Mouse (Mus musculus): ENCODE measurements around the gene 1700092M07Rik. TPM values are rescaled to one million over a fixed set of nuclear protein-coding genes. Genes with fewer than 3 reads are reported as not detected.

The 1700092M07Rik gene
- 2.2 and 2.7 TPM in 2 replicates for polyA plus RNA-seq (2015; fragmentation: Nextera tagmentation; extraction: Ambion mirVana)

DNA sequence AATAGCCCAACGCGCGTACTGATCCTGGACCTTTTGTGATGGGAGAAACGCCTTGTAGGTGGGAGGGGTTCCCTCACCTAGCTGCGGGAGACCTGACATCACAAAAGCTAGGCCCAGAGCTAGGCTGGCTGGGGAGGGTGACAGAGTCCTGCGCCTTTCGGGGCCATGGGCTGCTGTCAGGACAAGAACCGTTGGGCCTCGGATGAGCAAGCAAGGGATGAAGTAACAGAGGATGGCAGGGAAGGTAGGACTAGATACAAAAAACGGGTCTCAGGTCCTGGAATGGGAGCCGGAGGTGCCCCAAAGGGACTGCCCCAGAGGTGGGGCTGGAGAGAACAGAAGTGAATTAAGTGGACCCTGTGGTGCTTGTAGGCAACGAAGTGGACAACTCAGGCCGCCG lies at the start of gene 1700092M07Rik:
1700092M07Rik (plus strand) TSS at position 116 of the 400 bp plus-strand sequence.
- no peaks in the 10 kb centered on the region for H3K9me3 ChIP-seq
- no peak for ATAC-seq (ENCODE audit: insufficient number of reproducible peaks, insufficient read depth, low FRiP score, low TSS enrichment, low read depth)
- H3K4me3 ChIP-seq = peak within 1 kb of the TSS; percentile 96
- peaks cover 25% of the 10 kb centered on the region for H3K4me1 ChIP-seq
- 66% methylated on average over 14 of the region's 14 CpGs for WGBS
- H3K36me3 ChIP-seq = peaks cover 65% of the 10 kb centered on the region
- peak within 1 kb of the TSS; percentile 94 for H3K4me2 ChIP-seq
- peak within 1 kb of the TSS; percentile 98 for H3K27ac ChIP-seq
- peak within 1 kb of the TSS; percentile 97 for H3K9ac ChIP-seq
- H3K27me3 ChIP-seq = no peaks in the 10 kb centered on the region

DNA sequence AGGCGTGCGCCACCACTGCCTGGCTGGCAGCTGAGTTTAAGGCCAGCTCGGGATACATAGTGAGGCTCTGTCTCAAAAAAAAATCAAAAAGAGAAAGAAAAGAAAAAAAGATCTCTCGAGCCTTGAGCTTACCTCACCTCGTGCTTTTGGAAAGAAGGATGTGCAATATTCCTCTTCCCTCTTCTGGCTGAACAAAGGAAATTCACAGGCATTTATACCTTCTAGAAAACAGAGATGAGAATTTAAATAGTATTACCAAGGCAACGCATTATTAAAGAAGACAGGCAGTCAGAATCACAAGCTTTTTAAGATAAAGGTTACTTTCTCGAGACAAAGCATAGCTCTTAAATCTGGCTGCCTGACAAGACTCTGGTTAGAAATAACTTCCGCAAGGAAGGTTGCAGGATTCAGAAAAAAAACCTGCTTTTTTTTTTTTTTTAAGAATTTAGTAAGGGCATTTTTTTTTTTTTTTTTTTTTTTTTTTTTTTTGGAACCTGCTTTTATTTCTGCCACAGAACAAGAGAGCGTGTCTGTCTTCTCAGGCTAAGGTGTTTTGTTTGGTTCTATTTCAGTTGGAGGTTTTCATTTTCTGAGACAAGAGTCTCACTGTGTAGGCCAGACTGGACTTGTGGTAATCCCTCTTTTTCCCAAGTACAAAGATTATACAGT lies 48.5 kb upstream of the 1700092M07Rik start:
- 56% methylated on average over 9 of the region's 9 CpGs for WGBS
- Histone ChIP-seq H3K4me3 (no peak overlapping the region), H3K27me3 (no peaks in the 10 kb centered on the region), H3K9ac (no peak overlapping the region), H3K4me2 (no peak overlapping the region), H3K4me1 (no peaks in the 10 kb centered on the region), H3K9me3 (no peaks in the 10 kb centered on the region), H3K36me3 (no peaks in the 10 kb centered on the region), H3K27ac (peak overlapping the region; percentile 22; the same call in 1 of the 2 replicates)
- no peak for ATAC-seq (ENCODE audit: insufficient number of reproducible peaks, insufficient read depth, low FRiP score, low TSS enrichment, low read depth)

DNA sequence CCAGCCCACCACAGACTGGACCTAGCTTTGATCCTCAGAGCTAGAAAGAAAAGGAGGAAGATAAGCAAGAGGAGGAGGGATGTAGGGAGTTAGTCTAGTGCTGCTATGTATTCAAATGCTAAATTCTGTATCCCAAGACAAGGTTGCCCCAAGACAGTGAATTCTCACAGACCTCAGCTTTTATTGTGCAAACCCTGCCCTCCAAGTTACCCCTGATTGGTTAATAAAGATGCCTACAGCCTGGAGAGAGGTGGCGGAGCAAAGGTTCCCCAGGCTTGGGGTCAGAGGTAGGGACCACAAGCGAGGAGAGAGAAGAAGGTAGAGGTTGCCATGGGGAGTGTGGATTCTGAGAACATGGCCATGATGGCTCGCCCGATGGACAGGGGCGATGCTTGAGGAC lies 47.8 kb upstream of the 1700092M07Rik start:
- Histone ChIP-seq H3K9ac (no peak overlapping the region), H3K36me3 (no peaks in the 10 kb centered on the region), H3K4me1 (no peaks in the 10 kb centered on the region), H3K9me3 (no peaks in the 10 kb centered on the region), H3K27me3 (no peaks in the 10 kb centered on the region), H3K27ac (no peak overlapping the region), H3K4me3 (no peak overlapping the region), H3K4me2 (no peak overlapping the region)
- 65% methylated on average over 5 of the region's 5 CpGs for WGBS
- ATAC-seq (ENCODE audit: insufficient number of reproducible peaks, insufficient read depth, low FRiP score, low TSS enrichment, low read depth) = no peak

DNA sequence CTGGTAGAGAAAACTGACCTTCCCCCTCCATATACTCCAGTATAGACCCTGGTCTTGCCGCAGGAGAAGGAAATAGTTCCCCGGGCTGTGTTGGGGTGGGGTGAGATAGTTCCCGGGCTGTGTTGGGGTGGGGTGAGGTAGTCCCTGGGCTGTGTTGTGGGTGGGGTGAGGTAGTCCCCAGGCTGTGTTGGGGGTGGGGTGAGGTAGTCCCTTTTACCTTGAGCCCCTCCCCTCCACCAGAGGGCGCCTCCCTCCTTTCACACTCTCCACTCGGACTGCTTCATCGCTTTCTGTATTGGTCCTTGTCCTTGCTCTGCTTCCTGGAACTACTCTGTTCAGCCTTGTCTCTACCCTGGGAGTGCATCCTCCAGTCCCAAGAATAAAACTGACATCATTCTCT lies 45.2 kb upstream of the 1700092M07Rik start:
- no peak; the same call in 1 of the 2 replicates for ATAC-seq (ENCODE audit: insufficient number of reproducible peaks, insufficient read depth, low FRiP score, low TSS enrichment, low read depth)
- H3K36me3 ChIP-seq = no peaks in the 10 kb centered on the region
- H3K27me3 ChIP-seq = no peaks in the 10 kb centered on the region
- H3K27ac ChIP-seq = no peak overlapping the region
- WGBS = 58% methylated on average over 6 of the region's 6 CpGs
- H3K9ac ChIP-seq = no peak overlapping the region
- no peak overlapping the region for H3K4me2 ChIP-seq
- H3K4me3 ChIP-seq = no peak overlapping the region
- no peaks in the 10 kb centered on the region for H3K9me3 ChIP-seq
- no peaks in the 10 kb centered on the region for H3K4me1 ChIP-seq

DNA sequence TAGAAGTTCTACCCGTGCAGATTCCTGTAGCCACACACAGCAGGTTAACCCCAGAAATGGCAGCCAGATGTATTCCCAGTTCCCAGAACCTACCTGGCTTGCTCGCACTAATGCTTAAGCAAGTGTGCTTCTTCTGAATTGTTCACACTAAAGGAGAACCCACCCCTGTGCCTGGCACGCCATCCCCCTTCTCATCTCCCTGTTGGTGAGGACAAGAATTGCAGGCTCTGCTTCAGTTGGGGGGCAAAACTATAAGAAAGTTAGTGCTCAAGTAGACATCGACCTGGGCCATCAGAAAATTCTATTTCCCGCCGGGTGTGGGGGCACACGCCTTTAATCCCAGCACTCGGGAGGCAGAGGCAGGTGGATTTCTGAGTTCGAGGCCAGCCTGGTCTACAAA lies 40.9 kb upstream of the 1700092M07Rik start:
- no peak overlapping the region for H3K9ac ChIP-seq
- no peak overlapping the region for H3K4me3 ChIP-seq
- no peak overlapping the region for H3K4me2 ChIP-seq
- H3K36me3 ChIP-seq = no peaks in the 10 kb centered on the region
- no peak overlapping the region for H3K27ac ChIP-seq
- no peaks in the 10 kb centered on the region for H3K4me1 ChIP-seq
- WGBS = 81% methylated on average over 9 of the region's 9 CpGs
- H3K27me3 ChIP-seq = no peaks in the 10 kb centered on the region
- ATAC-seq (ENCODE audit: insufficient number of reproducible peaks, insufficient read depth, low FRiP score, low TSS enrichment, low read depth) = no peak
- H3K9me3 ChIP-seq = no peaks in the 10 kb centered on the region

DNA sequence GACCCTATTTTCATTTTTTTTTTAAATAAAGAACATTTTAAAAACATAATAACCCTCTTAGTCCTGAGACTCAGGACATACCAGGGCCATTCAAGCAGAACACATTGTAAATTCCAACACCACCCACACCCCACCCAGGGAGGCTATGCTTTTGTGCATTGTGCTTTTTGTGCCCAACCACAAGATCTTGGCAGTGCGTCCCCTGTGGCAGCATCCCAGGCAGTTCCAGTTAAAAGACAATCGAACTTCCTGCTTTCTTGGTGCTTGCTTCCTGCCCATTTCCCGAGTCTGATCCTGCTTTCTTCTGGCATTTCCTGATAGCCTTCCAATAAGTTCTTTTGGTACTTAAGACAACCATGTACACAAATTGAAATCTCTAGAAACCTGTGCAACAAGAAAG lies 38.1 kb upstream of the 1700092M07Rik start:
- H3K27ac ChIP-seq = peak overlapping the region; percentile 62; the same call in 1 of the 2 replicates
- H3K4me2 ChIP-seq = no peak overlapping the region
- H3K4me1 ChIP-seq = no peaks in the 10 kb centered on the region
- H3K9ac ChIP-seq = no peak overlapping the region
- 44% methylated on average over 3 of the region's 3 CpGs for WGBS
- H3K27me3 ChIP-seq = no peaks in the 10 kb centered on the region
- no peak for ATAC-seq (ENCODE audit: insufficient number of reproducible peaks, insufficient read depth, low FRiP score, low TSS enrichment, low read depth)
- H3K4me3 ChIP-seq = no peak overlapping the region
- peaks cover 12% of the 10 kb centered on the region for H3K36me3 ChIP-seq
- H3K9me3 ChIP-seq = no peaks in the 10 kb centered on the region

DNA sequence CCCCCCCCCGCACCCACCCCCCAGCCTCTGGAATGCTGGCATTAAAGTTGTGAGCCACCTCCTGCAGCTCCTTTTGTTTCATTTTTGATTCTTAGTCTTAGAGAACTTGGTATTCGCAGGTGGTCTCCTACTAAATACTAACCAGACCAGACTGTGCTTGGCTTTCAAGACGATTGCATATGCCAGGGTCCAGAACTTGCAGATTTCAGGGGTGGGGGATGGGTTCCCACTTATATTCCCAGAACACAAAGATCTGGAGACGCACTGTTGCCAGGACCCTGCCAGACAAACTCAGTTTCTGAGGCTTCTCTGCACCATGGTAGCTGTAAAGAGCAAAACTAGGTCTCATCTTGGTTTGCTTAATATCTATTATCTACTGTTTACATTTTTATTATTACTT lies 36.9 kb upstream of the 1700092M07Rik start:
- no peak for ATAC-seq (ENCODE audit: insufficient number of reproducible peaks, insufficient read depth, low FRiP score, low TSS enrichment, low read depth)
- WGBS = 58% methylated on average over 3 of the region's 4 CpGs
- no peak overlapping the region for H3K9ac ChIP-seq
- H3K27ac ChIP-seq = no peak overlapping the region
- H3K9me3 ChIP-seq = no peaks in the 10 kb centered on the region
- peaks cover 23% of the 10 kb centered on the region for H3K36me3 ChIP-seq
- no peaks in the 10 kb centered on the region for H3K4me1 ChIP-seq
- no peaks in the 10 kb centered on the region for H3K27me3 ChIP-seq
- no peak overlapping the region for H3K4me3 ChIP-seq
- H3K4me2 ChIP-seq = no peak overlapping the region

DNA sequence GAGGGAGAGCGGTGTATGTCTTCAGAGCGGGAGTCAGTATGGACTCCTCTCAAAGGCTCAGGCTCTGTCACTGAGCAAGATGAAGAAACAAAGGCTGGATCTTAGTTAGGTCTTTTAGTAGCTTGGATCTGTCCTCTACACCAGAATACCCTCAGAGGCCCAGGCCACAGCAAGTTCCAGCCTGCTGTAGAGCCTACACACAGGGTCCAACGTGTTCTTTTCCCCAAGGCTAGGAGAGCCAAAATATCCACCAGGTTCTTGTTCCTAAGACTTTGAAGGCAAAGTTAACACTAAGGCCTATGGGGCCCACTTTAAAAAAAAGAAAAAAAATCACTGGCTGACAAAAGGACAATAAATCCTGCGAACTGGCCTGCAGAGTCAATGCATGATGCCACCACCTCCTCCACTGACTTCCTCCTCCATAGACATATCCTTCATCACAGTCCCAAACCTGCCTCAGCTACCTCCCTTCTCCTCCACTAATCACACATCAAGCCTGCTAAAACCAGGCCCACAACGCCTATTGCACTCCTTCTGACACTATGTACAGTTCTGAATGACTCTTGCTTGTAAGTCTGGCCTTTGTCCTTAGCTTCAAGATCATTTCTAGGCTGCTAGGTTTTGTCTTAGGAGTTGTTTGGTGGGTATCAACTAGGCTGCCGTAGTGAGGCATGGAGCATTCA lies 35.4 kb upstream of the 1700092M07Rik start:
- Histone ChIP-seq H3K4me1 (peaks cover 5% of the 10 kb centered on the region; the same call in 1 of the 2 replicates), H3K9me3 (no peaks in the 10 kb centered on the region), H3K27me3 (no peaks in the 10 kb centered on the region), H3K9ac (no peak overlapping the region), H3K36me3 (peaks cover 39% of the 10 kb centered on the region), H3K4me3 (no peak overlapping the region), H3K4me2 (no peak overlapping the region), H3K27ac (no peak overlapping the region)
- 78% methylated on average over 6 of the region's 6 CpGs for WGBS
- ATAC-seq (ENCODE audit: insufficient number of reproducible peaks, insufficient read depth, low FRiP score, low TSS enrichment, low read depth) = no peak

DNA sequence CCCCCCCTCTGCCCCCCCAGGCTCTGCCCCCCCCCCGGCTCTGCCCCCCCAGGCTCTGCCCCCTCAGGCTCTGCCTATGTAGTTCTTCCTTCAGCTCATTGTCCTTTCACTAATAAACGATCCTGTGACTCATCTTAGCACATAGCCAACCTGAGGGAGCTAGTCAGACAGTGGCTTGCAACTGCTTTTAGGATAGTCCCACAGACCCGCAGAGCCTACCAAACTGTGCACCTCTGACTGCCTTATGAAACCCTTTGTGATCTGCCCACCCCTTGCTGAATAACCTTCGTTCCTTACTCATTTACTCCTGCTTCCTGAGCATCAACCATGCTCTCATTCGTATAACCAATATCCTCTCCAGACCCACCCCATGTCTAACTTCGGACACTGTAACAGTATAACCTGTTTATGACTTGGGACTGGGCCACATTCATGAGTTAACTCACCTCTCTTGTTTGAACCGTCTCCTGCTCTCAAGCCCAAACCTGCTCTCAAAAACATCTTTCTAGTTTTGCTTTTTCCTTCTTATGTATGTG lies 34.3 kb upstream of the 1700092M07Rik start:
- no peak overlapping the region; the same call in 1 of the 2 replicates for H3K27ac ChIP-seq
- H3K27me3 ChIP-seq = no peaks in the 10 kb centered on the region
- H3K9ac ChIP-seq = no peak overlapping the region
- H3K4me3 ChIP-seq = no peak overlapping the region
- peaks cover 15% of the 10 kb centered on the region for H3K4me1 ChIP-seq
- ATAC-seq (ENCODE audit: insufficient number of reproducible peaks, insufficient read depth, low FRiP score, low TSS enrichment, low read depth) = no peak
- WGBS = 78% methylated on average over 7 of the region's 7 CpGs
- H3K9me3 ChIP-seq = no peaks in the 10 kb centered on the region
- H3K36me3 ChIP-seq = peaks cover 48% of the 10 kb centered on the region
- H3K4me2 ChIP-seq = no peak overlapping the region

DNA sequence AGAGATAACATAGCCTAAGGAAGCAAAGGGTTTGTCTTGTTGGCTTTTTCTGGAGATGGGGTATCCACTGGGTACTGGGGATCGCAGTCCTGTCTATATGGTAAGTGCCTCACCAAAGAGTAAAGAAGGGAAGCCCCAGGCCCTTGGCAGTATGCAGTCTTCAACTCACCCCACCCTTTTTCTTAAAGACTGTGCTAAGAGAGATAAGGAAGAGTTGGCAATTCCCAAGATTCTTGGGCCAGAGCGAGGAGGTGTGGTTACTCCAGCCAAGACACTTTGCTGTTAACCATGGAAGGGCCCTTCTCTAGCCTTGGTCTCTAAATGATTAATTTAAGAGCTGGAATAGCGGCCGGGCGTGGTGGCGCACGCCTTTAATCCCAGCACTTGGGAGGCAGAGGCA lies 33.6 kb upstream of the 1700092M07Rik start:
- no peaks in the 10 kb centered on the region for H3K27me3 ChIP-seq
- 93% methylated on average over 7 of the region's 7 CpGs for WGBS
- no peaks in the 10 kb centered on the region for H3K9me3 ChIP-seq
- peaks cover 51% of the 10 kb centered on the region for H3K36me3 ChIP-seq
- H3K4me2 ChIP-seq = no peak overlapping the region
- ATAC-seq (ENCODE audit: insufficient number of reproducible peaks, insufficient read depth, low FRiP score, low TSS enrichment, low read depth) = no peak
- H3K4me3 ChIP-seq = no peak overlapping the region
- no peak overlapping the region for H3K27ac ChIP-seq
- H3K9ac ChIP-seq = no peak overlapping the region
- peaks cover 21% of the 10 kb centered on the region for H3K4me1 ChIP-seq

DNA sequence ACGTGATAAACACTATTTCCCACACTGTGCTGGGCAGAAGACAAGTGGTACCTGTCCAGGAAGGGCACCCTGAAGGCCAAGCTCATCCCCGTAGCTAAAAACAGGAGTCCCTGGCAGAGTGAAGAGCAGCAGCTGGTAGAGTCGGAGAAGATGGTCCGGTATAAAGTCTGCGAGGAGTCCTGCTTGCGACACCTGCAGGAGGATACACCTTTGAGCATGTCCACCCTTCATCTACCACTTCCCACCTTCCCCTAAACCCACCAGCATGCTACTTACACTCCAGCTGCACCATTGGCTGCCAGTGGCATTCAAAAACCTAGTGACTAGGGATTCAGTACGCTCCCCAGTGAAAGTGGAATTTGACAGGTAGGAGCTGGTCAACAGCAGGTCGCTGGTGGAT lies 31.6 kb upstream of the 1700092M07Rik start:
- H3K4me2 ChIP-seq = no peak overlapping the region
- WGBS = 91% methylated on average over 8 of the region's 8 CpGs
- H3K27ac ChIP-seq = no peak overlapping the region
- peaks cover 26% of the 10 kb centered on the region for H3K4me1 ChIP-seq
- no peaks in the 10 kb centered on the region for H3K9me3 ChIP-seq
- peaks cover 51% of the 10 kb centered on the region for H3K36me3 ChIP-seq
- H3K27me3 ChIP-seq = no peaks in the 10 kb centered on the region
- H3K9ac ChIP-seq = no peak overlapping the region
- no peak for ATAC-seq (ENCODE audit: insufficient number of reproducible peaks, insufficient read depth, low FRiP score, low TSS enrichment, low read depth)
- H3K4me3 ChIP-seq = no peak overlapping the region

DNA sequence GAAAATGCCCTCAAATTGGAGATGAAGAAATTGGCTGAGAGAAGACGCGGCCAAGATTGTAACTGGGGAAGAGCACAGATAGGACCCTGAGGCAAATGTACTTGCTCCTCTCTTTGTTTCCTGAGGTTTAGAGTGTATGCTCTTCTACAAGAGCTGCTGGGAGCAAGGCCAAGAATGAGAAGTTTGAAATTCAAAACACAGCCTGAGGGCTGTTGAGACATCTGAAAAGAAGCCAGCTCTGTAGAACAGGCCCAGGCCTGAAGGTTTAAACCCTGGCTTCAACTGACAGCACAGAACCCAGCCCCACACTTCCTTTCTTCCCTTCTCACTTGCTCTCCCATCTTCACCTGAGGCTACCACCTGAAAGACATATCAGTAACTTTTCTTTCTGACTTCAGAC lies 30.5 kb upstream of the 1700092M07Rik start:
- peak overlapping the region; percentile 4; the same call in 1 of the 2 replicates for H3K9ac ChIP-seq
- H3K4me3 ChIP-seq = no peak overlapping the region
- 66% methylated on average over 2 of the region's 2 CpGs for WGBS
- no peak for ATAC-seq (ENCODE audit: insufficient number of reproducible peaks, insufficient read depth, low FRiP score, low TSS enrichment, low read depth)
- H3K9me3 ChIP-seq = no peaks in the 10 kb centered on the region
- peak overlapping the region; percentile 17; the same call in 1 of the 2 replicates for H3K4me2 ChIP-seq
- peaks cover 30% of the 10 kb centered on the region for H3K4me1 ChIP-seq
- H3K27ac ChIP-seq = peak overlapping the region; percentile 56
- H3K27me3 ChIP-seq = no peaks in the 10 kb centered on the region
- H3K36me3 ChIP-seq = peaks cover 51% of the 10 kb centered on the region
